Mouse (Mus musculus) frontal cortex, postnatal 10 days (tissue): ENCODE data around the gene Suclg2.

ENCODE experiments used
- DNase-seq, 2 experiments: peaks; one replicate each; pipeline ENCODE4 v3.0.0; 2022; ENCODE audit warnings: low spot score in 2 of 2, mixed read lengths in 1 of 2

Gene Suclg2

GRCm38 (mm10) chr6:95563355-95564009 is 155.1 kb downstream of the Suclg2 start:
- no peak for DNase-seq

- no peak for DNase-seq
Measured at GRCm38 (mm10) chr6:95556320-95556719, 162.3 kb downstream of the Suclg2 start.

- DNase-seq = no peak
Measured at GRCm38 (mm10) chr6:95552339-95552950, 166.2 kb downstream of the Suclg2 start.

- no peak for DNase-seq
Measured at GRCm38 (mm10) chr6:95551000-95551399, 167.6 kb downstream of the Suclg2 start.

GRCm38 (mm10) chr6:95546189-95546832 is 172.3 kb downstream of the Suclg2 start:
- no peak for DNase-seq

GRCm38 (mm10) chr6:95545714-95546113 is 172.9 kb downstream of the Suclg2 start:
- DNase-seq = no peak

- DNase-seq = no peak
Measured at GRCm38 (mm10) chr6:95545296-95545695, 173.3 kb downstream of the Suclg2 start.

GRCm38 (mm10) chr6:95535191-95535590 is 183.4 kb downstream of the Suclg2 start:
- DNase-seq = no peak

GRCm38 (mm10) chr6:95519846-95520245 is 198.8 kb downstream of the Suclg2 start:
- no peak for DNase-seq

- no peak for DNase-seq
Measured at GRCm38 (mm10) chr6:95518406-95518805, 200.2 kb downstream of the Suclg2 start.

GRCm38 (mm10) chr6:95515721-95516120 is 202.9 kb downstream of the Suclg2 start:
- no peak for DNase-seq

- DNase-seq = no peak
Measured at GRCm38 (mm10) chr6:95514726-95515125, 203.9 kb downstream of the Suclg2 start.

GRCm38 (mm10) chr6:95511689-95512088 is 206.9 kb downstream of the Suclg2 start:
- no peak for DNase-seq

GRCm38 (mm10) chr6:95500771-95501170 is 217.8 kb downstream of the Suclg2 start:
- DNase-seq = no peak

- no peak for DNase-seq
Measured at GRCm38 (mm10) chr6:95499639-95500038, 219.0 kb downstream of the Suclg2 start.

- no peak for DNase-seq
Measured at GRCm38 (mm10) chr6:95492216-95492956, 226.2 kb downstream of the Suclg2 start.

- DNase-seq = no peak
Measured at GRCm38 (mm10) chr6:95491043-95491442, 227.6 kb downstream of the Suclg2 start.

GRCm38 (mm10) chr6:95485791-95486190 is 232.8 kb downstream of the Suclg2 start:
- no peak for DNase-seq

GRCm38 (mm10) chr6:95484183-95484818 is 234.3 kb downstream of the Suclg2 start:
- peak; percentile 47 to 56 for DNase-seq

- DNase-seq = no peak
Measured at GRCm38 (mm10) chr6:95483686-95484085, 234.9 kb downstream of the Suclg2 start.

- no peak for DNase-seq
Measured at GRCm38 (mm10) chr6:95483127-95483526, 235.5 kb downstream of the Suclg2 start.

GRCm38 (mm10) chr6:95479801-95480200 is 238.8 kb downstream of the Suclg2 start:
- no peak for DNase-seq
